Mouse (Mus musculus): ENCODE measurements around the gene Erg28.

- TF ChIP-seq CTCF (IDR thresholded peaks at IDR 0.05; ENCODE audit: low read depth) (no peak), EP300 (IDR thresholded peaks at IDR 0.05; ENCODE audit: low read depth) (no peak)
These were observed 29.9 kb upstream of the Erg28 start for GRCm38 (mm10) chr12:85854271-85854670.
